Mouse (Mus musculus) kidney, adult 9 months (tissue): ENCODE measurements around the gene Prkaca.
"Not testable (repeated sequence)": the region's sequence is repeated elsewhere in the genome, so short reads cannot be mapped to it uniquely, and the experiment has no call there.

Source experiments
- DNase-seq: peaks from one replicate; pipeline ENCODE4 v3.0.0; 2022

The Prkaca gene

DNA sequence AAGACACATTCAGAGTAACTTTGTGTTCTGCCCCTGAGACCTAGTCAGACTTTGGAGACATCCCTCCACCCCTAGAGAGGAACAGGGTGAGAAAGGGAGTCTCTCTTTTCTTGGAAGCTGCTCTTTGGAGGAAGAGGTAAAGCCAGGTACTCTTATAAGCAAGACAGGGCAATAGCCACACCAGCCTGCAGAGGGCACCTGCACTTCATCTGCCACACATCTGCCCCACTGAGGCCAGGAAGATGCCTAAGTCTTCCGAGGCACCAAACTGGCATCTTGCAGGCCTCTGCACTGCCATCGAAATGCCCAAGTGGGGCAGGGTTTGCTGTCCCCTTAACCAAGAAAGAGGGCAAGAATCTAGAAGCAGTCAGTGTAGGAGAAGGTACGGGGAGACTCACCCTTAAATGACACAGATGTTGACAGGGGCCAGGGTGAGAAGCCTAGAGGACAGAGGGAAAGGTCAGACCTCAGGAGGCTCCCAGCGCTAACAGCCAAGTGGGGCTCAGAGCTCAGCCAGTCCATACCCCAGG, 3.4 kb downstream of the Prkaca start:
- peak; percentile 57 for DNase-seq

DNA sequence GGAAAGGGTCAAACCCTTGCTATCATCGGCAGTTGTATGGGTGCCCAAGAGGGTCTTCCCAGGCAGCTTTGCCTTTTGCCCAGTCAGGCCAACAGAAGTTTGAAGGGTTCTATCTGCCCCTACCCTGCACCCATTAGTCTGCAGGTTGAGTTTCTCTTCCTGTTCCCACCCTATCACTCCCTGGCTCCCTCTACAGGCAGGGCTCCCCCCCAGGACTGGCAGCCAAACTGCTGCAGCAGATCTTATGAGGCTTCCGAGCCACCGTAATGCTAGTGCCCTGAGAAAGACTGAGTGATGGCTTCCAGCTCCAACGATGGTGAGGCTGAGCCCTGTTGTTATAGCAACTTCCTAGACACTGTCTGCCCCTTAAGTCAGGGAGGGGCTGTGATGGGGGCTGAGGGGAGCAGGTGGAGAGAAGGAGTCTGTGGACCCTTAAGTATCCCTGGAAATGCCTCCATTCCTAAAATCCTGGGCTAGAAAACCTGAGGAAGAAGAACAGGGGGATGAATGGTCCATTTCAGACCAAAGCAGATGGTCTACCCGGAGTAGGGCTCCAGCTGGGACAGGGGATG, 4.1 kb downstream of the Prkaca start:
- no peak for DNase-seq

DNA sequence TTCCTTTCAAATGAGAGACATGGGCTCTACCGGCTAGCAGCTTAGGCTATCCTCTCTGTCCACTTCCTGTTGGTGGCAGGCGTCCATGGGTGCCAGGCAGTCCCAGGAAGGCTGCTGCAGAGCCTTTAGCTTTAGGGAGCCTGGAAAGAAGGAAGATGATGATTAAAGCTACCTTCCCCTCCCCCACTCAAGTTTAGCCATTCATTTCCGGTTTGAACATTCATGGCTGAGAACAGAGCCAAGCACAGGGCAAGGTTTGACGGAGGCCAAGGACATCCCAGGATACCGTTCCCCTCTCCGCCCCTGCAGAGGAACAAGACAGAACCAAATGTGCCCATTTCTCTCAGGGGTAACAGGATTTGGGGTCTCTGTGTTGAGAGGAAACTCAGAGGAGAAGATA, 4.9 kb downstream of the Prkaca start:
- DNase-seq, result peak; percentile 69

DNA sequence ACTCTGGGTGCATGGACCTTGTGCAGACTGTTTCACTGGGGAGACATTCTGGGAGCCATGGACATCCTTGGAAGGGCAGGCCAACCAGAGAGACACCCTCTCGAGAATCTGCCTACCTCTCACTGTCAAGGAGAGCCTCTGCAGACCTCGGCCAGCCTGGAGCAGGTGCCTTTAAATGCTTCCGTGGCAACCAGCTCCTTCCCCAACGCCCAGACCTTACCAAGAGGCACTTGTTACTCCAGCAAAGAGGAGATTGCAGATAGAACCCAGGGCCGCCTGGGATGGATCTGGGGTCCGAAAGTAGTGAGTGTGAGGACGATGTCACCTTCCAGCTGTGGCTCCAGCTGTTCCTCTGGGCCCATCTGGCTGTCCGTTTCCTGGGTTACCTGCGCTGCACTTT, 5.4 kb downstream of the Prkaca start:
- DNase-seq, result no peak

DNA sequence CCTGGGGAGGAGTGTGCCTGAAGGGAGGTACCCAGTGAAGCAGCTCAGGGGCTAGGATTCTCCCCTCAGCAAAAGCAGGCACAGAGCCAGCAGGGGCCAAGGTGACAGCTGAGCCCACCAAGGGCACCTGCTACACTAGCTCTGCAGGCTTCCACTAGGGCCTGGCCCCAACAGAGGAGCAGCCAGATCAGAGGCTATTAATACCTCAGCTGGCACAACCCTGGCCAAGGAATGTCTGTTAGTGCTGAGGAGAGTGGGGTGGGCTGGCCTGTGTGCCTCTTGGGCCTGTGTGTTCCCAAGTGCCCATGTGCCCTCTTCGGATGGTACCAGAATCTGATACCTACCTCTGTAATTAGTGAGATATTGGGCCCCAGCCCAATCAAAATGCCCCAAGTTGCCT, 7.5 kb downstream of the Prkaca start:
- no peak for DNase-seq

DNA sequence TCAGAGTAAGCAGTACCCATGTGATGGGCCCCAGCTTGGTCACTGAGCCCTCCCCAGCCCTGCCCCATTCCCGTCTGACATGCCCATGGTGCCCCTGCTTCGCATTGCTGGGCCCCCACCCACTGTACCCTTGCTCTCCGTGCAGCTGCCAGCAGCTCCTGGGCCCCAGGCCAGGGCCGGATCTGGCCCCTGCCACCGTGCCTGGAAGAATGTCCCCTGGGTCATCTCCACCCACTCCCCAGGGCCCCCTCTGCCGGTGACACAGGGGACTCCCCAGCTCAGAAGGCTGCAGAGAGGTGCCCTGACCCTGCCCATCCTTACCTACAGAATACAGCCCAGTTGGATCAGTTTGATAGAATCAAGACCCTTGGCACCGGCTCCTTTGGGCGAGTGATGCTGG, 8.1 kb downstream of the Prkaca start:
- no peak for DNase-seq

DNA sequence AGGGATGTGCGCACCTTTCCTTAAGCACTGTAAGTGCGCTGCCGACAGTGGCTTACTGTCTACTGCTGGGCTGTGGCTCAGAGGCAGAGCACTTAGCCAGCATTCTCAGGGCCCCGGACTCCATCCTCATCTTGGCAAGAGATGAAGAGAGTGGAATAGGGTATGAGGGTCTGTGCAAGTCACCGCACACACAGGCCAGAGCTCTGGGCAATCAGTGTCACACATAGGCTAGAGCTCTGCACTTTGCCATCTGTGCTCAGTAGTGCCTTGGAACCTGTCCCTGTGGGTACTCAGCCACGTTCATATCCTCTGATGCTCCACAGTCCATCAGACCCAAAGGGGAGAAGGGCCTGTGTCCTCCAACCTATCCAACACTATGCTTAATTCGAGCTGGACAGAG, 8.7 kb downstream of the Prkaca start:
- DNase-seq, result no peak

DNA sequence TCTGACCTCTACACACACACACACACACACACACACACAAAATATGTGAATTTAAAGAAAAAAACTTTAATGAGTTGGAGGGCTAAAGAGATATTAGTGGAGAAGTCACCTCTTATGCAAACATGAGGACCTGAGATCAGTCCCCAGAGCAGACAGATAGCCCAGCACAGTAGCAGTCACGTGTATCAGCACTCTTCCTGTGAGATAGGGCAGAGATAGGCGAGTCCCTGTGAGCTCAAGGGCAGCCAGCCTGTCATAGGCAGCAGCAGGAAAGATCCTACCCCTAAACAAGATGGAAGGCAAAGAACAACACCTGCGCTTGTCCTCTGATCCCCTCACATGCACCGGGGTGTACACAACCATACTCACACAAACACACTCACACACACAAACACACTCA, 9.7 kb downstream of the Prkaca start:
- no peak for DNase-seq

DNA sequence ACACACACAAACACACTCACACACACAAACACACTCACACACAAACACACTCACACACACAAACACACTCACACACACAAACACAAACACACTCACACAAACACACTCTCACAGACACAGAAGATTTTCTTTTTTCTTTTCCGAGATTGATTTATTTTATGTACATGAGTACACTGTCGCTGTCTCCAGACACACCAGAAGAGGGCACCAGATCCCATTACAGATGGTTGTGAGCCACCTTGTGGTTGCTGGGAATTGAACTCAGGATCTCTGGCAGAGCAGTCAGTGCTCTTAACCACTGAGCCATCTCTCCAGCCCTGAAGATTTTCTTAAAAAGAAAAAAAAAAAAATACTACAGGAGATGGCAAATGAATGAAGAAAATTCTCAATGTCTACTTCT, 10.4 kb downstream of the Prkaca start:
- not testable (repeated sequence) for DNase-seq

DNA sequence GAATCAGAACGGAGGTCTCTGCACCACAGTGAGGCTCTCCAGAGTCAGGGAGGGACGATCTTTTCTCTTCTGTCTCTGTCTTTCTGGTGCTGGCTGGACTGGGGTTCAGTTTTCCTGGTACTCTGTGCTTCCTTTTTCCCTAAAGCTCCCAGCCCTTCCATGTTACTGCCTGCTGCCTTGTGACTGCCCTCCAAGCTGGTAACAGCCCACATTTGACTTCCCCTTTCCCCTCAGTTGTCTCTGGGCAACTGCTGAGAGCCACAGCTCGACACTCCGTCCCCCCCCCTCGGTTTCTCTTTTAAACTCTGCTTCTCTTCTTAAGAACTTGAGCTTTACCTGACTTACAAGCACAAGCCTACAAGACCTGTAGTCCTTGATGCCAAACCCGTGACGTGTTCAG, 16.4 kb downstream of the Prkaca start:
- no peak for DNase-seq

DNA sequence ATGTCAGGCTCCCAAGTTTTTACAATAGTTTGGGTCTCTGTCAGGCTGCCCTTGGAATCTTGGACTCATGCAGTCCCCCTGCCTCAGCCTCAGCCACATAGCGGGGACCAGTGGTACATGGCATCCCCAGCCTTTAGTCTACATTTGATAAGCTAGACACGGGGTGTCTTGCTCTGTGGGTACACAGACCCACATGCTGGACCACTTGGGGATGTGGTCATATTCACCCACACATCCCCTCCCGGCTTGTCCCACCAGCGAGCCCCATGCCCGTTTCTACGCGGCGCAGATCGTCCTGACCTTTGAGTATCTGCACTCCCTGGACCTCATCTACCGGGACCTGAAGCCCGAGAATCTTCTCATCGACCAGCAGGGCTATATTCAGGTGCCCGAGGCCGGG, 17.4 kb downstream of the Prkaca start:
- no peak for DNase-seq

DNA sequence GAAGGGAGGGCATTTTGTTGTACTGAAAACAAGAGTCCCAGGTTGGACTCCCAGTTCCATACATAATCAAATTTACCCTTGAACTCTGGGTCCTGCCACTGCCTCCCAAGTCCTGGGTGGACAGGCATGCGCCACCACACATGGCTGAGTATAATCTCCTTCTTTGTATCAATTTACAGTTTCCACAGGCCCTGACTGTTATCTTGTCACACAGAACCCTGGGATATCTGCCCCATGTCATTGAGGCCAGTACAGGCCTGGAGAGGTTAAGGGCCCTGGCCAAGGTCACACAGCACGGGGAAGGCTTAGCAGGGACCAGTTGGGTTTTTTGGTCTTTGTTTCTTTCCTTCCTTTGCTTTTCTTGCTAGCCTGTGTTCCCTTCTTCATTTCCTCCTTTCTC, 19.7 kb downstream of the Prkaca start:
- no peak for DNase-seq

DNA sequence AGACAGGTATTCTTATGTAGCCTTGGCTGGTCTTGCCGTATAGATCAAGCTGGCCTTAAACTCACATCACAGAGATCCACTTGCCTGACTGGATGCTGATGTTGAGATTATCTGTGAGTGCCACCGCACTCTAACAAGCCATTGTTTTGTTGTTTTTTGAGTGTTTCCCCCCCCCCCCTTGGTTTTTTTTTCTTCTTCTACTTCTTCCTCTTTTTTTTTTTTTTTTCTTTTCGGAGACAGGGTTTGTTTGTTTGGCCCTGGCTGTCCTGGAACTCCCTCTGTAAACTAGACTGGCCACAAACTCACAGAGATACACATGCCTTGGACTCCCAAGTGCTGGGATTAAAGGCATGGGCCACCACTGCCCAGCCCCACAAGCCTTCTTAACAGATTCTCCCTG, 21.2 kb downstream of the Prkaca start:
- DNase-seq, result peak; percentile 11

DNA sequence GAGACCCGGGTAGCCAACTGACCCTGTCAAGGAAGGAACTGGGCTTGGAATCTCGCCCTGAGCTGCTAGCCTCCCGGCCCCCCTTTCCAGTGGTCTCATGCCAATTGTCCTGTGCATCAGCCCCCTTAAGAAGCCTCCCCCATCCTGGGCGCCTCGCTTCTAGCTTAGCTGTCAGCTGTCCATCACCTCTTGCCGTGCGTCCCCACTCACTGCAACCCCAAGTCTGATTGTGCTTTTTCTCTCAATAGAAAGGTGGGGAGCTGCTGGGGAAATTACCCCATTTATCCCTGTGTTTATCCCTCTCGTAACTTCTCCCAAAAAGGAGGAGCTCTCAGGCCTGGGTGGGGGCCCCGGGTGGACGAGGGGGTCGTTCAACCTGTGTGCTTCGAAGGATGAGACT, 23.2 kb downstream of the Prkaca start:
- peak; percentile 40 for DNase-seq

DNA sequence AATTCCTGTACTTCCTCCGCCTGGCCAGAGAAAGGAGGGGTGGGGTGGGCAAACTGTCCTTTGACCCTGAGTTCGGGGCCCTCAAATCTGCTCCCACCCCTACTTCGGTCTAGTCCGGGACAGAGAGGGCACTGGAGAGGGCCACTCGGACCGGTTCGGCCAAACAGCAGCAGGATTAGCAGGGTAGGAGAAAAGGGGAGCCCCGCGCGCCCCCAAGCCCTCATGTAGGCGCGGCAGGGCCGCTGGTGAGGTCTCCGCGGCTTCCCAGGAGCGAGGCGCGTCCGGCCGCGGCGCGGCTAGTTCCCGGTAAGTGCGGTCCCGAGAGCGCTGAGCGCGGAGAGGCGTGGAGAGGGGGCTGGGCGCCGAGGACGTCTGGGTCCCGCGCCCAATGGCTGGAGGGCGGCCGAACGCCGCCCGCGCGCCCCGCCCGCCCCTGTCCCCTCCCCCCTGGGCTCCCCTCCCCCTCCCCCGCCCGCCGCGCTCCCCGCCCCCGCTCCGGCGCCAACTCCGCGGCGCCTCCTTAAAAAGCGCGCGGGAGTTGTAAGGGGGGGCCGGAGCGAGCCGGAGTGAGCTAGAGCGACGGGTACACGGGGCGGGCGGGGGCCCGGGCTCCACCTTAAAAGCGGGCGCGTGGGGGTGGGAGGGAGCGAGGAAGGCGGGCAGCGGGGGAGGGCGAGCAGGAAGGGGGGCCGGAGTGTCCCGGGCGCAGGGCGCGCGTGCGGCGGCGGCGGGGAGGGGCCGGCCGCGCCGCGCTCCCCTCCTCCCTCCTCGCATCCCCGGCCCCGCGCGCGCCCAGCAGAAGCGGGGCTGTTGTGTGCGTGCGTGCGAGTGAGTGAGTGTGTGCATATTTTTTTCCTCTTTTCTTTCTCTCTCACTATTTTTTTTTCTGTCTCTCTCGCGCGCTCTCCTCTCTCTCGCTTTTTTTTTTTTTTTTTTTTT, 24.0 kb downstream of the Prkaca start:
- DNase-seq, result peak; percentile 83

DNA sequence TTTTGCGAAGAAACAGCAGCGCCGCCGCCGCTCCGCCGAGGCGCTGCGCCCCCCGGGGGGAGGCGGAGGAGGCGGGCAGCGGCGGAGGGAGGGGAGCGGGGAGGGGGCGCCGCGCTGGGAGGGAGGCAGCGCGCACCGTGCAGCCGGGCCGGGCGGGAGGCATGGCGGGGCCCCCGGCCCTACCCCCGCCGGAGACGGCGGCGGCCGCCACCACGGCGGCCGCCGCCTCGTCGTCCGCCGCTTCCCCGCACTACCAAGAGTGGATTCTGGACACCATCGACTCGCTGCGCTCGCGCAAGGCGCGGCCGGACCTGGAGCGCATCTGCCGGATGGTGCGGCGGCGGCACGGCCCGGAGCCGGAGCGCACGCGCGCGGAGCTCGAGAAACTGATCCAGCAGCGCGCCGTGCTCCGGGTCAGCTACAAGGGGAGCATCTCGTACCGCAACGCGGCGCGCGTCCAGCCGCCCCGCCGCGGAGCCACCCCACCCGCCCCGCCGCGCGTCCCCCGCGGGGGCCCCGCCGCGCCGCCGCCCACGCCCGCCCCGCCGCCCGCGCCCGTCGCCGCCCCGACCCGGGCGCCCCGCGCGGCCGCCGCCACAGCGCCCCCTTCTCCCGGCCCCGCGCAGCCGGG, 24.8 kb downstream of the Prkaca start, which contains the start of gene Samd1:
Samd1 (plus strand) TSS at position 162 of the 631 bp plus-strand sequence.
- DNase-seq, result peak; percentile 41

DNA sequence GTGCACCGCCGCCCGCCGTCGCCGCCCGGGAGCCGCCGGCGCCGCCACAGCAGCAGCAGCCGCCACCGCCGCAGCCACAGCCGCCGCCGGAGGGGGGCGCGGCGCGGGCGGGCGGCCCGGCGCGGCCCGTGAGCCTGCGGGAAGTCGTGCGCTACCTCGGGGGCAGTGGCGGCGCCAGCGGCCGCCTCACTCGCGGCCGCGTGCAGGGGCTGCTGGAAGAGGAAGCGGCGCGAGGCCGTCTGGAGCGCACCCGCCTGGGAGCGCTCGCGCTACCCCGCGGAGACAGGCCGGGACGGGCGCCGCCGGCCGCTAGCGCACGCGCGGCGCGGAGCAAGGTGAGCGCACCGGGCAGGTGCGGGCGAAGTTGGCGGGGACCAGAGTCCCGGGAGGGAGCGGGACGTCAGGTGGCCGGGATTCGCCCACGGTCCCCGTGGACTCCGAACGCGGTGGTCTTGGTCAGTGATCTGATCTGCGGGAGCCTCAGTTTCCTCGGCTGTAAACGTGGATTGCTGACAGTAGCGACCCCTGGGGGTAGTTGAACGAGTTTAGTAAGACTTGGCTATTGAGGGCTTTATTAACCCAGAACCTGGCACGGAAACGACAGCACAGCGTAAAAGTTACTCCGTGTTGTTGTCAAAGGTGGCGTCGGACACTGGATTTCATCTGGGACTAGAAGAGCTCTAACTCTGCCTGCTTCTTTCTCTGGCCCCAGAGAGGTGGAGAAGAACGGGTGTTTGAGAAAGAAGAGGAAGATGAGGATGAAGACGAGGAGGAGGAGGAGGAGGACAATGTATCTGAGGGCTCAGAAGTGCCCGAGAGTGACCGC, 25.7 kb downstream of the Prkaca start:
- DNase-seq, result peak; percentile 80

DNA sequence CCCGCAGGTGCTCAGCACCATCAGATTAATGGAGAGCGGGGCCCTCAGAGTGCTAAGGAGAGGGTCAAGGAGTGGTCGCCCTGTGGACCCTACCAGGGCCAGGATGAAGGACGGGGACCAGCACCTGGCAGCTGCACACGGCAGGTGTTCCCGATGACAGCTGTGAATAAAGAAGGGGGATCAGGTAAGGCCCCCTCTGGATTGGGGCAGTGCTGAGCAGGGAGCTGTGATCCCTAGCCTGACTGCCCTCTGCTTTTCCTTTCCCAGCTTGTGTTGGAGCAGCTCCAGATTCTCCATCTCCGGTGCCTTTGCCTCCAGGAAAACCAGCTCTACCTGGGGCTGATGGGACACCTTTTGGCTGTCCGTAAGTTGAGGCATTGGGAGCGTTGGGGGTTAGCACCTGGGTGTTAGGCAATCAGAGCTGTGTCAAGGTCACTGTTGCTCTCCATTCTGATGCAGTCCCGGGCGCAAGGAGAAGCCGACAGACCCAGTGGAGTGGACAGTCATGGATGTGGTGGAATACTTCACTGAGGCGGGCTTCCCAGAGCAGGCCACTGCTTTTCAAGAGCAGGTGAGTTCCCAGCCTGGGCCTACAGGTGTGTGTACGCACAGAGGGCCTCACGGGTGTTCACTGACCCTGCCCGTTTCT, 26.4 kb downstream of the Prkaca start:
- DNase-seq, result peak; percentile 42

DNA sequence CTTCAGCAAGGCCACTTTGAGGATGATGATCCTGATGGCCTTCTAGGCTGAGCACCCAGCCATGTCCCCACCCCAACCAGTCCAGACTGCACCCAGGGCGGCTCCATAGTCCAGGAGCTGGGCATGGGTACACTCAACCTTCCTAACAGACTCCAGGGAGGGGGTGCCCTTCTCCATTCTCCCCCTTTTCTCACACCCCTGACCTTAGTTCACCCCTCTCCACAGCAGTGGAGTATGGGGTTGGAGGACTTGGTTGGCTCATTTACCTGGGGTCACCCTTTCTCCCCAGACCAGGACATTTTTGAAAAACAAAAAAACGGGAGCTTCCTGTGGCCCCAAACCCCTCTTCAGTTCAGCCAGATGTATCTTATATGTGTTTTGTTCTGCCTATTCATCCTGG, 27.0 kb downstream of the Prkaca start:
- DNase-seq, result no peak

DNA sequence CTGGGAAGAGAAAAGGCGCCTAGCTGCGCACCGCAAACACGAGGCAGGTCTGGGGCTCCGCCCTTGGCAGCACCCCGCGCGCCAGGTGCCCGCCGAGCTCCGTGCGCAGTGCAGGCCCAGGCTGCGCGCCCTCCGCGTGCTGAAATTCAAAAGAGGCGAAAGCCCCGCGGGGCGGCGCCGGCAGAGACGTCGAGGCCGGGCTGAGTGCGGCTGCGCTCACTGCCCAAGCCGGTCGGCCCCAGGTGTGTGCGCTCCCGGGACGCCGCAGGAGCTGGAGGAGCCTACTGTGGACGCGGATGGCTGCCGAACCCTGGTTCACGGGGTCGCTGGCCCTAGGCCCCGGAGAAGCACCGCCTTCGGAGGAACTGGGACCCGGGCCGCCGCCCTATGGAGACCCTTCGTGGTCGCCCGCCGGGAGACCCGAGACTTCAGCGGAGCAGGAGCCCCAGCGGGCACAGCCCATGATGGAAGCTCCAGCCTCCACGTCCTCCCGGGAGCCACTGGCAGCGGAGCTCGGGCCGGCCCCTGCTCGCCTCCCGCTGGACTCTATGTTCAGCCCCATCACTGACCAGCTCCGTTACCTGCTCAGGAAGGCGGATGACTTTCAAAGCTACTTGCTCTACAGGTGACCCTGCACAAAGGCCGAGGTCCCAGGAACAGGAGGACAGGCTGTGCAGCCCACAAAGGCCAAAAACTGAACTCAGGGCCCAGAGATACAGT, 28.6 kb downstream of the Prkaca start, which contains the start of gene 1700067K01Rik:
1700067K01Rik (plus strand) TSS at position 222 of the 720 bp plus-strand sequence.
- peak; percentile 24 for DNase-seq

DNA sequence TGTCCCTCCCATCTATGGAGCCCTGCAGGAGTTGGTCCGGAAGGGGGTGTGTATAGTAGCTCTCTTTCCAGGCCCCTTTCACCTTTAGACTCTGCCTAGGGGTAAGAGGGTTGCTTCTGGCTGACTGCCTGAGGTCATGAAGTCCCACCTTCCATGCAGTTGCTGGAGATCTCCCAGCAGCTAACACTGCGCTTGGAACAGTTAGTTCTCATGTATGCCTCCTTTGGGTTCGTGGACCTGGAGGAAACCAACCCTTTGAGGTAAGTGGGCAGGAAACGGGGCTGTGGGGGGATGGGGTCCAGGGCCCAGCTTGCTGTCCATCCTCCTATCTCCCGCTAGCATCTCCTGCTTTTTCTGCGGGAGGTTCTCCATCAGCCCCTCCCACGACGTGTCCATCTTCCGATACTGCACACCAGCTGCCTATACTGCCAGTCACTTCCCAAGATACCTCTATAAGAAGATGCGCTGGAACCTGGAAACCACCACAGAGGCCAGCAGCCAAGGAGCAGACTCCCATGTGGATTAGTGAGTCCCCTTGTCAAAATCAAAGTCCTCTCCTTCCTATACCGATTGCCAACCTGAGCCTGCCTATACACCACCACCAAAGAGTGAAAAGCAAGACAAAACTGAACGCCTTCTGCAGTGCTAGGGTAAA, 30.3 kb downstream of the Prkaca start:
- DNase-seq, result peak; percentile 79
